Mouse (Mus musculus): Measurements from ENCODE around the gene Loxl4. TPM values are rescaled to one million over a fixed set of nuclear protein-coding genes. Genes with fewer than 3 reads are reported as not detected.

The Loxl4 gene
- 0.18 and 0.37 TPM in 2 replicates for polyA plus RNA-seq (2016; fragmentation: Nextera tagmentation; extraction: Ambion mirVana)

- Histone ChIP-seq H3K36me3 (no peaks in the 10 kb centered on the region), H3K9me3 (no peaks in the 10 kb centered on the region), H3K4me1 (replicated peaks) (peaks cover 16% of the 10 kb centered on the region), H3K27ac (peak within 1 kb of the TSS; percentile 57; the same call in 1 of the 2 replicates), H3K4me3 (peak within 1 kb of the TSS; percentile 50), H3K27me3 (ENCODE audit: insufficient read depth, poor library complexity, severe bottlenecking) (peaks cover 42% of the 10 kb centered on the region)
- peak; percentile 26 for DNase-seq (ENCODE audit: low spot score)
- WGBS, result 1% methylated on average over 37 of the region's 37 CpGs
Observed at GRCm38 (mm10) chr19:42612654-42613053, at the start of gene Loxl4. Gene Loxl4 (minus strand): TSS chr19:42612813.

GRCm38 (mm10) chr19:42661430-42662164, 49.0 kb upstream of the Loxl4 start:
- no peak overlapping the region for H3K4me3 ChIP-seq
- H3K27me3 ChIP-seq (ENCODE audit: insufficient read depth, poor library complexity, severe bottlenecking), result peaks cover 65% of the 10 kb centered on the region

GRCm38 (mm10) chr19:42660244-42660565, 47.6 kb upstream of the Loxl4 start:
- H3K4me1 ChIP-seq (replicated peaks), result peaks cover 17% of the 10 kb centered on the region
- peaks cover 78% of the 10 kb centered on the region for H3K27me3 ChIP-seq (ENCODE audit: insufficient read depth, poor library complexity, severe bottlenecking)
- no peak for DNase-seq (ENCODE audit: low spot score)
- peak overlapping the region; percentile 71; the same call in 1 of the 2 replicates for H3K27ac ChIP-seq
- no peak overlapping the region for H3K4me3 ChIP-seq
- WGBS, result 91% methylated on average over 2 of the region's 2 CpGs
- no peaks in the 10 kb centered on the region for H3K36me3 ChIP-seq
- H3K9me3 ChIP-seq, result no peaks in the 10 kb centered on the region

More at GRCm38 (mm10) chr19:42661430-42662164, 49.0 kb upstream of the Loxl4 start:
- DNase-seq (ENCODE audit: low spot score), result peak; percentile 2
- Histone ChIP-seq H3K36me3 (no peaks in the 10 kb centered on the region), H3K9me3 (no peaks in the 10 kb centered on the region), H3K4me1 (replicated peaks) (peaks cover 17% of the 10 kb centered on the region), H3K27ac (no peak overlapping the region)
- WGBS, result 88% methylated on average over 9 of the region's 9 CpGs

GRCm38 (mm10) chr19:42659354-42660243, 47.0 kb upstream of the Loxl4 start:
- peaks cover 17% of the 10 kb centered on the region for H3K4me1 ChIP-seq (replicated peaks)
- H3K27ac ChIP-seq, result peak overlapping the region; percentile 71
- no peak overlapping the region for H3K4me3 ChIP-seq
- peak; percentile 27 for DNase-seq (ENCODE audit: low spot score)
- H3K27me3 ChIP-seq (ENCODE audit: insufficient read depth, poor library complexity, severe bottlenecking), result peaks cover 84% of the 10 kb centered on the region
- no peaks in the 10 kb centered on the region for H3K36me3 ChIP-seq
- no peaks in the 10 kb centered on the region for H3K9me3 ChIP-seq
- WGBS, result 48% methylated on average over 21 of the region's 21 CpGs

GRCm38 (mm10) chr19:42658435-42659135, 46.0 kb upstream of the Loxl4 start:
- H3K9me3 ChIP-seq, result no peaks in the 10 kb centered on the region
- WGBS, result 77% methylated on average over 6 of the region's 6 CpGs
- no peak overlapping the region for H3K27ac ChIP-seq
- H3K4me3 ChIP-seq, result no peak overlapping the region
- peaks cover 89% of the 10 kb centered on the region for H3K27me3 ChIP-seq (ENCODE audit: insufficient read depth, poor library complexity, severe bottlenecking)
- no peak for DNase-seq (ENCODE audit: low spot score)
- no peaks in the 10 kb centered on the region for H3K36me3 ChIP-seq
- H3K4me1 ChIP-seq (replicated peaks), result peaks cover 20% of the 10 kb centered on the region

GRCm38 (mm10) chr19:42657769-42658168, 45.2 kb upstream of the Loxl4 start:
- H3K9me3 ChIP-seq, result no peaks in the 10 kb centered on the region
- peaks cover 28% of the 10 kb centered on the region for H3K4me1 ChIP-seq (replicated peaks)
- no peak for DNase-seq (ENCODE audit: low spot score)
- H3K4me3 ChIP-seq, result no peak overlapping the region
- H3K27ac ChIP-seq, result no peak overlapping the region
- peaks cover 82% of the 10 kb centered on the region for H3K27me3 ChIP-seq (ENCODE audit: insufficient read depth, poor library complexity, severe bottlenecking)
- WGBS, result 54% methylated on average over 4 of the region's 4 CpGs
- no peaks in the 10 kb centered on the region for H3K36me3 ChIP-seq

- Histone ChIP-seq H3K27ac (no peak overlapping the region), H3K27me3 (ENCODE audit: insufficient read depth, poor library complexity, severe bottlenecking) (peaks cover 80% of the 10 kb centered on the region), H3K36me3 (no peaks in the 10 kb centered on the region), H3K9me3 (no peaks in the 10 kb centered on the region), H3K4me1 (replicated peaks) (peaks cover 32% of the 10 kb centered on the region), H3K4me3 (no peak overlapping the region)
- no peak for DNase-seq (ENCODE audit: low spot score)
- WGBS, result 87% methylated on average over 2 of the region's 2 CpGs
Observed at GRCm38 (mm10) chr19:42657306-42657705, 44.7 kb upstream of the Loxl4 start.

GRCm38 (mm10) chr19:42655006-42655405, 42.4 kb upstream of the Loxl4 start:
- Histone ChIP-seq H3K9me3 (no peaks in the 10 kb centered on the region), H3K4me1 (replicated peaks) (peaks cover 31% of the 10 kb centered on the region), H3K36me3 (no peaks in the 10 kb centered on the region), H3K4me3 (no peak overlapping the region), H3K27me3 (ENCODE audit: insufficient read depth, poor library complexity, severe bottlenecking) (peaks cover 62% of the 10 kb centered on the region), H3K27ac (no peak overlapping the region)
- DNase-seq (ENCODE audit: low spot score), result peak; percentile 66
- WGBS, result 59% methylated on average over 1 of the region's 1 CpGs

- Histone ChIP-seq H3K27me3 (ENCODE audit: insufficient read depth, poor library complexity, severe bottlenecking) (peaks cover 44% of the 10 kb centered on the region), H3K36me3 (no peaks in the 10 kb centered on the region)
- 39% methylated on average over 6 of the region's 6 CpGs for WGBS
Observed at GRCm38 (mm10) chr19:42653091-42653490, 40.5 kb upstream of the Loxl4 start.

GRCm38 (mm10) chr19:42652425-42652824, 39.8 kb upstream of the Loxl4 start:
- Histone ChIP-seq H3K27ac (no peak overlapping the region), H3K27me3 (ENCODE audit: insufficient read depth, poor library complexity, severe bottlenecking) (peaks cover 37% of the 10 kb centered on the region), H3K9me3 (no peaks in the 10 kb centered on the region), H3K4me1 (replicated peaks) (peaks cover 15% of the 10 kb centered on the region), H3K4me3 (no peak overlapping the region), H3K36me3 (no peaks in the 10 kb centered on the region)
- DNase-seq (ENCODE audit: low spot score), result no peak
- 87% methylated on average over 7 of the region's 7 CpGs for WGBS

More at GRCm38 (mm10) chr19:42653091-42653490, 40.5 kb upstream of the Loxl4 start:
- H3K4me3 ChIP-seq, result no peak overlapping the region
- no peak for DNase-seq (ENCODE audit: low spot score)
- H3K27ac ChIP-seq, result no peak overlapping the region
- H3K4me1 ChIP-seq (replicated peaks), result peaks cover 21% of the 10 kb centered on the region
- no peaks in the 10 kb centered on the region for H3K9me3 ChIP-seq

GRCm38 (mm10) chr19:42640211-42640610, 27.6 kb upstream of the Loxl4 start:
- peaks cover 12% of the 10 kb centered on the region for H3K4me1 ChIP-seq (replicated peaks)
- H3K27ac ChIP-seq, result no peak overlapping the region
- WGBS, result 87% methylated on average over 9 of the region's 9 CpGs
- H3K27me3 ChIP-seq (ENCODE audit: insufficient read depth, poor library complexity, severe bottlenecking), result no peaks in the 10 kb centered on the region
- no peak overlapping the region for H3K4me3 ChIP-seq
- peak; percentile 1 for DNase-seq (ENCODE audit: low spot score)
- 0 out of 2 replicates have a peak, but pooled peaks cover 2% of the 10 kb centered on the region for H3K9me3 ChIP-seq
- no peaks in the 10 kb centered on the region for H3K36me3 ChIP-seq

- 81% methylated on average over 8 of the region's 8 CpGs for WGBS
- Histone ChIP-seq H3K4me1 (replicated peaks) (peaks cover 12% of the 10 kb centered on the region), H3K9me3 (no peaks in the 10 kb centered on the region), H3K27ac (peak overlapping the region; percentile 24; the same call in 1 of the 2 replicates), H3K4me3 (no peak overlapping the region), H3K27me3 (ENCODE audit: insufficient read depth, poor library complexity, severe bottlenecking) (no peaks in the 10 kb centered on the region), H3K36me3 (no peaks in the 10 kb centered on the region)
- DNase-seq (ENCODE audit: low spot score), result no peak
Observed at GRCm38 (mm10) chr19:42639544-42639943, 26.9 kb upstream of the Loxl4 start.
